Comparison of ENCODE assay signal across 8 mouse cellular contexts in genomic region chr5:69340102-69340918, GRCm38 (mm10). TPM values are rescaled to one million over a fixed set of nuclear protein-coding genes. Genes with fewer than 3 reads are reported as not detected.
A peak's percentile ranks its signal among the peaks of the same experiment; 100 is the strongest.
DNase-seq lines count a peak whose midpoint lies in the region; ATAC-seq and TF ChIP-seq lines count a peak whose summit lies in the region.

No protein-coding gene starts in this region.

- in situ Hi-C loops in ES-E14 (cut with MboI; ENCODE audit: low sequenced_read_pairs in 2 of 2, unreplicated experiment in 2 of 2) = no loop called here

- H3K9ac ChIP-seq in ES-E14 (ENCODE audit: insufficient read depth, low read depth, low read length, poor library complexity, severe bottlenecking) = peak overlapping the region; percentile 2; the same call in 1 of the 2 replicates
- peak overlapping the region; percentile 67 for H3K9ac ChIP-seq in forebrain, embryonic 15.5 days (replicated peaks)
- H3K9ac ChIP-seq in hindbrain, embryonic 14.5 days = peak overlapping the region; percentile 78
- H3K9ac ChIP-seq in lung, postnatal 0 days (replicated peaks; ENCODE audit: low read depth) = no peak overlapping the region

- peak; percentile 52 for ATAC-seq in forebrain, embryonic 15.5 days (replicated peaks)
- ATAC-seq in hindbrain, embryonic 14.5 days (ENCODE audit: low FRiP score) = peak; percentile 58
- peak; percentile 8 for ATAC-seq in lung, postnatal 0 days

- no peaks in the 10 kb centered on the region for H3K9me3 ChIP-seq in ES-E14 (ENCODE audit: control insufficient read depth, insufficient read depth, low read depth, low read length)
- H3K9me3 ChIP-seq in forebrain, embryonic 15.5 days = no peaks in the 10 kb centered on the region
- H3K9me3 ChIP-seq in hindbrain, embryonic 14.5 days (ENCODE audit: control insufficient read depth, low read length) = no peaks in the 10 kb centered on the region
- no peaks in the 10 kb centered on the region for H3K9me3 ChIP-seq in lung, postnatal 0 days (ENCODE audit: low read length)

- DNase-seq in ES-E14 (ENCODE audit: low read depth, low spot score) = peak; percentile 30
- DNase-seq in cerebellum, adult 11 months = peak; percentile 83
- DNase-seq in hindbrain, embryonic 14.5 days (ENCODE audit: low spot score) = peak; percentile 73
- DNase-seq in layer of hippocampus, postnatal 10 days (ENCODE audit: low spot score in 2 of 2) = peak; percentile 31 to 63
- DNase-seq in lung, postnatal 0 days (ENCODE audit: low spot score) = peak; percentile 12
- DNase-seq in right cerebral cortex, postnatal 14 days = peak; percentile 51
- no peak for DNase-seq in T-cell, adult 2 months (ENCODE audit: low spot score)

- peaks cover 0 to 2% of the 10 kb centered on the region in 2 experiments; a peak in 1 of 4 replicates for H3K4me1 ChIP-seq in ES-E14 (ENCODE audit: control insufficient read depth in 2 of 2, insufficient read depth in 2 of 2, low read length in 2 of 2, poor library complexity in 1 of 2)
- peaks cover 18% of the 10 kb centered on the region for H3K4me1 ChIP-seq in forebrain, embryonic 15.5 days
- H3K4me1 ChIP-seq in hindbrain, embryonic 14.5 days (replicated peaks; ENCODE audit: control insufficient read depth, insufficient read depth, low read length) = 0 out of 2 replicates have a peak, but pooled peaks cover 4% of the 10 kb centered on the region
- 0 out of 2 replicates have a peak, but pooled peaks cover 3% of the 10 kb centered on the region for H3K4me1 ChIP-seq in lung, postnatal 0 days (ENCODE audit: insufficient read depth, low read depth, low read length)

- peak; percentile 41 for TF ChIP-seq CTCF in lung, postnatal 0 days (IDR thresholded peaks at IDR 0.05)

- under 1% methylated on average over 44 of the region's 44 CpGs for WGBS in forebrain, embryonic 15.5 days
- WGBS in hindbrain, embryonic 14.5 days = 1% methylated on average over 44 of the region's 44 CpGs
- WGBS in lung, postnatal 0 days = under 1% methylated on average over 44 of the region's 44 CpGs

- peak overlapping the region; percentile 97 for H3K4me2 ChIP-seq in forebrain, embryonic 15.5 days (replicated peaks)
- peak overlapping the region; percentile 83 for H3K4me2 ChIP-seq in hindbrain, embryonic 14.5 days (replicated peaks)
- peak overlapping the region; percentile 59 for H3K4me2 ChIP-seq in lung, postnatal 0 days (replicated peaks; ENCODE audit: low read depth, low read length)

- H3K27ac ChIP-seq in ES-E14 (ENCODE audit: insufficient read depth, low read depth, low read length, poor library complexity, severe bottlenecking) = no peak overlapping the region
- H3K27ac ChIP-seq in forebrain, embryonic 15.5 days (replicated peaks) = no peak overlapping the region
- H3K27ac ChIP-seq in hindbrain, embryonic 14.5 days = peak overlapping the region; percentile 77
- H3K27ac ChIP-seq in lung, postnatal 0 days (ENCODE audit: low read length) = no peak overlapping the region

- no peaks in the 10 kb centered on the region for H3K36me3 ChIP-seq in ES-E14 (ENCODE audit: control insufficient read depth, insufficient read depth, low read length, poor library complexity, severe bottlenecking)
- no peaks in the 10 kb centered on the region for H3K36me3 ChIP-seq in forebrain, embryonic 15.5 days
- H3K36me3 ChIP-seq in hindbrain, embryonic 14.5 days (replicated peaks; ENCODE audit: control insufficient read depth, insufficient read depth) = no peaks in the 10 kb centered on the region
- no peaks in the 10 kb centered on the region for H3K36me3 ChIP-seq in lung, postnatal 0 days (ENCODE audit: insufficient read depth, low read length)

- 0 out of 2 replicates have a peak, but pooled peaks cover 10% of the 10 kb centered on the region for H3K27me3 ChIP-seq in forebrain, embryonic 15.5 days
- 0 out of 2 replicates have a peak, but pooled peaks cover 4% of the 10 kb centered on the region for H3K27me3 ChIP-seq in hindbrain, embryonic 14.5 days (ENCODE audit: control insufficient read depth, insufficient read depth, low read length)
- no peaks in the 10 kb centered on the region for H3K27me3 ChIP-seq in lung, postnatal 0 days (replicated peaks; ENCODE audit: insufficient read depth, low read length)

- H3K4me3 ChIP-seq in ES-E14 (ENCODE audit: insufficient read depth in 1 of 2, low read depth in 1 of 2, low read length in 2 of 2, poor library complexity in 1 of 2, severe bottlenecking in 1 of 2) = peak overlapping the region; percentile 68 to 71
- peak overlapping the region; percentile 76 for H3K4me3 ChIP-seq in forebrain, embryonic 15.5 days
- H3K4me3 ChIP-seq in hindbrain, embryonic 14.5 days (replicated peaks; ENCODE audit: low read length) = peak overlapping the region; percentile 73
- H3K4me3 ChIP-seq in lung, postnatal 0 days (ENCODE audit: low read depth, low read length) = peak overlapping the region; percentile 48

- no peak for TF ChIP-seq EP300 in lung, postnatal 0 days (IDR thresholded peaks at IDR 0.05)

TF ChIP-seq in ES-E14, 5 proteins besides CTCF, POLR2A, EP300 and RAD21:
- TF ChIP-seq ZC3H11A (IDR thresholded peaks at IDR 0.05; ENCODE audit: borderline replicate concordance, low read depth, low read length) = no peak
- TF ChIP-seq ZNF384 (IDR thresholded peaks at IDR 0.05; ENCODE audit: low read depth, low read length) = no peak
- TF ChIP-seq CHD2 (IDR thresholded peaks at IDR 0.05; ENCODE audit: low read depth, low read length) = no peak
- no peak for TF ChIP-seq MAFK (IDR thresholded peaks at IDR 0.05; ENCODE audit: insufficient read depth, low read depth, low read length)
- TF ChIP-seq HCFC1 (IDR thresholded peaks at IDR 0.05; ENCODE audit: borderline replicate concordance, insufficient read depth, low read length) = no peak
TF ChIP-seq in ES-E14: peak in this region for 0.

RNA-seq across cellular contexts. Expression of gene Kctd8, which starts 1.2 kb away (rescaled TPM):
- total RNA-seq in ES-E14 (2012; rRNA removed) = 0.62 and 0.95 TPM in 2 replicates
- polyA plus RNA-seq in forebrain, embryonic 15.5 days (2015; fragmentation: Nextera tagmentation; extraction: Ambion mirVana) = 5.9 and 6.6 TPM in 2 replicates
- 25.4 and 28.1 TPM in 2 replicates for polyA plus RNA-seq in hindbrain, embryonic 14.5 days (2014; fragmentation: Nextera tagmentation; extraction: Ambion mirVana)
- 1 to 10 TPM; 7.0 to 7.5 TPM for total RNA-seq in layer of hippocampus, postnatal 10 days (2021)
- 2.9 and 3.0 TPM in 2 replicates for polyA plus RNA-seq in lung, postnatal 0 days (2015; fragmentation: Nextera tagmentation; extraction: Ambion mirVana)

Comparison
In these comparisons a context has a peak if more than half of its experiments do, and no peak if none do; other contexts are left out.
1. ATAC-seq: peak in every context shown above with its lines; median percentile 58 in hindbrain, embryonic 14.5 days; 52 in forebrain, embryonic 15.5 days; 8 in lung, postnatal 0 days.